Mouse (Mus musculus) midbrain, postnatal 0 days (tissue): Measurements from ENCODE around the gene Svs6. TPM values are rescaled to one million over a fixed set of nuclear protein-coding genes. Genes with fewer than 3 reads are reported as not detected.
"Not testable (repeated sequence)": the region's sequence is repeated elsewhere in the genome, so short reads cannot be mapped to it uniquely, and the experiment has no call there.

ENCODE experiments used
- ATAC-seq: fragments of 200-750 bp; cut with Nextera tagmentation; 2 replicates; pipeline ENCODE4 v1.8.0; 2017; ENCODE audit warnings: moderate number of reproducible peaks, mild to moderate bottlenecking, moderate TSS enrichment, moderate library complexity; ENCODE audit not compliant: low FRiP score
- DNase-seq: peaks from one replicate; pipeline ENCODE4 v3.0.0-alpha.2; 2015; ENCODE audit warnings: low spot score
- H3K27ac ChIP-seq: fragments of 300-500 bp; sonication (generic); 2 replicates; pipeline ENCODE4 v1.5.1; 2014; ENCODE audit warnings: low read depth, mild to moderate bottlenecking, low read length, mixed read lengths
- H3K27me3 ChIP-seq: fragments of 300-500 bp; sonication (generic); 2 replicates; pipeline ENCODE4 v1.6.1; 2014; ENCODE audit warnings: low read length, control low read depth, mixed read lengths; ENCODE audit not compliant: insufficient read depth
- H3K36me3 ChIP-seq: fragments of 300-500 bp; sonication (generic); 2 replicates; pipeline ENCODE4 v1.6.1; 2014; ENCODE audit warnings: low read length, control low read depth, mixed read lengths; ENCODE audit not compliant: insufficient read depth
- H3K4me1 ChIP-seq: fragments of 300-500 bp; sonication (generic); 2 replicates; pipeline ENCODE4 v1.6.1; 2014; ENCODE audit warnings: mild to moderate bottlenecking, control low read depth, antibody characterized with exemption, low read length, mixed read lengths; ENCODE audit not compliant: insufficient read depth
- H3K4me2 ChIP-seq: fragments of 300-500 bp; sonication (generic); 2 replicates; pipeline ENCODE4 v1.6.1; 2014; ENCODE audit warnings: low read depth, mild to moderate bottlenecking, low read length, mixed read lengths; ENCODE audit not compliant: poor library complexity, severe bottlenecking
- H3K4me3 ChIP-seq: fragments of 300-500 bp; sonication (generic); 2 replicates; pipeline ENCODE4 v1.5.1; 2014; ENCODE audit warnings: low read depth, mild to moderate bottlenecking, low read length, moderate library complexity
- H3K9ac ChIP-seq: fragments of 300-500 bp; sonication (generic); replicated peaks from 2 replicates; pipeline ENCODE4 v1.6.1; 2014; ENCODE audit warnings: mild to moderate bottlenecking, low read length, moderate library complexity, mixed read lengths; ENCODE audit not compliant: poor library complexity, severe bottlenecking
- H3K9me3 ChIP-seq: fragments of 300-500 bp; sonication (generic); 2 replicates; pipeline ENCODE4 v1.6.1; 2016; ENCODE audit warnings: low read length, control low read depth
- CTCF ChIP-seq: IDR thresholded peaks from 2 replicates; pipeline ENCODE4 v1.5.1; 2016; ENCODE audit warnings: antibody characterized with exemption, mild to moderate bottlenecking
- whole genome bisulfite sequencing: fragments of 180-500 bp; shearing (Covaris S2); extraction: QIAGEN DNeasy Blood & Tissue Kit; methylation state at CpG from one replicate; pipeline ENCODE4 v1.1.7; 2014; 5-methylcytosine and 5-hydroxymethylcytosine counted together
- polyA plus RNA-seq: library from polyadenylated mRNA; unstranded; fragments of >200 nt; fragmentation: Nextera tagmentation; extraction: Ambion mirVana; gene quantifications from 2 replicates; pipeline ENCODE4 v1.2.1, GENCODE M21; 2015
- total RNA-seq: library from RNA; depleted of rRNA; stranded (reverse); fragments of >200 nt; gene quantifications from 2 replicates; pipeline ENCODE4 v1.2.3, GENCODE M21; 2014; rRNA removed

Gene Svs6
- total RNA-seq (not detected in 2 replicates), polyA plus RNA-seq (not detected in 2 replicates)

GRCm38 (mm10) chr2:164316451-164316850, at the start of gene Svs6:
Gene Svs6, plus strand, starts transcription at chr2:164316751.
- not testable (repeated sequence) for H3K4me2 ChIP-seq, ATAC-seq, H3K9me3 ChIP-seq, H3K4me1 ChIP-seq, H3K27ac ChIP-seq, H3K4me3 ChIP-seq, H3K36me3 ChIP-seq, H3K27me3 ChIP-seq, DNase-seq, H3K9ac ChIP-seq
- WGBS, result 81% methylated on average over 1 of the region's 1 CpGs

- no peaks in the 10 kb centered on the region for H3K36me3 ChIP-seq
- H3K9me3 ChIP-seq, result no peaks in the 10 kb centered on the region
- H3K4me3 ChIP-seq, result no peak within 1 kb of the TSS
- no peak within 1 kb of the TSS for H3K4me2 ChIP-seq
- ATAC-seq (no peak), DNase-seq (no peak)
- H3K27me3 ChIP-seq, result no peaks in the 10 kb centered on the region
- no peak within 1 kb of the TSS for H3K9ac ChIP-seq
- no peak within 1 kb of the TSS for H3K27ac ChIP-seq
- no peak for TF ChIP-seq CTCF
- H3K4me1 ChIP-seq, result no peaks in the 10 kb centered on the region
- 95% methylated on average over 4 of the region's 4 CpGs for WGBS
Measured at GRCm38 (mm10) chr2:164278359-164278758, 38.2 kb upstream of the Svs6 start, which contains the start of gene Svs4. Gene Svs4, minus strand, starts transcription at chr2:164278459.

GRCm38 (mm10) chr2:164288968-164289367, 27.6 kb upstream of the Svs6 start, which contains the start of gene Svs3a:
Gene Svs3a, plus strand, starts transcription at chr2:164289268.
- not testable (repeated sequence) for H3K4me3 ChIP-seq, H3K27ac ChIP-seq, H3K27me3 ChIP-seq, H3K4me2 ChIP-seq, H3K36me3 ChIP-seq, ATAC-seq, H3K9me3 ChIP-seq, H3K9ac ChIP-seq, DNase-seq, H3K4me1 ChIP-seq
- WGBS, result 67% methylated on average over 1 of the region's 1 CpGs

DNA sequence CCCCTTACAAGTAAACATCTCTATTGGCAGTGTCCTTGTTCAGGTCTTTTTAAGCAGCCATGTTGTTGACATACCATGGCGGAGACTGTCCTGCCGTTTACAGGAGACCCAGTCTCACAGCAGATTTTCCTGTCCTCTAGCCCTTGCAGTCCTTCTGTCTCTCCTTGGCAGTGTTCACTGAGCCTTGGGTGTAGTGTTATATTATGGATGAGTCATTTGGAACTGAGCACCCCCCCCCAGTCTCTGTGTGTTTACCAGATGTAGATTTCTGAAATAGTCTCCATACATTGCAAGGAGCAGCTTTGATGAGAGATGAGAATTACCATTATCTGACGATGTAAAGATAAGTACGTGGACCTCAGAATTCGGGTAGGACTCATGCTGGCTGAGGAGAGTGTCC, 4.0 kb upstream of the Svs6 start:
- no peaks in the 10 kb centered on the region for H3K4me1 ChIP-seq
- H3K4me2 ChIP-seq, result no peak overlapping the region
- H3K27ac ChIP-seq, result no peak overlapping the region
- no peaks in the 10 kb centered on the region for H3K36me3 ChIP-seq
- no peak overlapping the region for H3K4me3 ChIP-seq
- no peak for TF ChIP-seq CTCF
- no peak overlapping the region for H3K9ac ChIP-seq
- WGBS, result 90% methylated on average over 5 of the region's 5 CpGs
- ATAC-seq, result no peak
- no peaks in the 10 kb centered on the region for H3K9me3 ChIP-seq
- DNase-seq, result no peak
- no peaks in the 10 kb centered on the region for H3K27me3 ChIP-seq

DNA sequence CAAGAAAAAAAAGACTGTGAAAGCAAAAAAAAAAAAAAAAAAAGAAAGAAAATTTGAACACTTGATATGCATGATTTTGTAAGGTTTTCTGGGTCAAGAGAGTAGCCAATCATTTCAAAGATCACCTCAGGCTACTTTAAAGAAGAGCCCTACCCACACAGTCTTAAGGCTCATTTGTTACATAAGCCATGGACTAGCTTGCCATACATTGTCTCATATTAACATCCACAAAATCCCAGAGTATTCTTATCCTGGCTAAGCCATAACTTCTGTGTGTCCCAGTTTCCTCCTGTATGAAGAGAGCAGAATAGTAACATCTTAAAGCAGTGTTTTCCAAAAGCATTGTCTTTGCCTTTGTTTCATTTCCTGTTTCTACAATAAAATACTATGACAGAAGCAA, 1.1 kb upstream of the Svs6 start:
- H3K27ac ChIP-seq, H3K4me2 ChIP-seq, DNase-seq, H3K36me3 ChIP-seq, ATAC-seq, H3K27me3 ChIP-seq, H3K9ac ChIP-seq, H3K4me1 ChIP-seq, H3K4me3 ChIP-seq, H3K9me3 ChIP-seq: not testable (repeated sequence)

DNA sequence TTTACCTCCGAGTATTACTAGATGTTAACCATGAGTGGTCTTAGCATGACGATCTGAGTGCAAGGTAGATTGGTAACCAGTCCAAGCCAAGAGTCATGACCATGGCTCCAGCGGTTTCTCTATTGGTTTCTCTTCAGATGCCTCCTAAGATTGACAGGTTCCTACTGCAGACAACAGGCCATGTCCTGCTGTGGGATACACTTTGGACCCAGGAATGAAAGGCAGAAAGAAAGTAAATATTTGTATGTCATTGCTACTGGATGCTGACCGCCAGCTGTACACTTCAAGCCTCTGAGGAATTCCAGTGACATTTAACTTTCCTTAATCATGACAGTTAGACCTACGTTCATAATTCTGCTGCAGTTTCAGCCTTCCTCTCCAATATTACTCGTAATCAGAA, 4.4 kb downstream of the Svs6 start:
- no peak overlapping the region for H3K4me3 ChIP-seq
- no peaks in the 10 kb centered on the region for H3K4me1 ChIP-seq
- H3K36me3 ChIP-seq, result no peaks in the 10 kb centered on the region
- TF ChIP-seq CTCF, result no peak
- no peaks in the 10 kb centered on the region for H3K27me3 ChIP-seq
- H3K27ac ChIP-seq, result no peak overlapping the region
- H3K9ac ChIP-seq, result no peak overlapping the region
- no peak overlapping the region for H3K4me2 ChIP-seq
- WGBS, result 90% methylated on average over 6 of the region's 6 CpGs
- ATAC-seq (no peak), DNase-seq (no peak)
- no peaks in the 10 kb centered on the region for H3K9me3 ChIP-seq

GRCm38 (mm10) chr2:164332440-164332839, 15.9 kb downstream of the Svs6 start, which contains the start of gene Svs5:
Gene Svs5, plus strand, starts transcription at chr2:164332740.
- WGBS, result 80% methylated on average over 3 of the region's 3 CpGs
- not testable (repeated sequence) for H3K4me1 ChIP-seq, H3K9ac ChIP-seq, ATAC-seq, H3K9me3 ChIP-seq, DNase-seq, H3K27me3 ChIP-seq, H3K4me3 ChIP-seq, H3K36me3 ChIP-seq, H3K27ac ChIP-seq, H3K4me2 ChIP-seq

DNA sequence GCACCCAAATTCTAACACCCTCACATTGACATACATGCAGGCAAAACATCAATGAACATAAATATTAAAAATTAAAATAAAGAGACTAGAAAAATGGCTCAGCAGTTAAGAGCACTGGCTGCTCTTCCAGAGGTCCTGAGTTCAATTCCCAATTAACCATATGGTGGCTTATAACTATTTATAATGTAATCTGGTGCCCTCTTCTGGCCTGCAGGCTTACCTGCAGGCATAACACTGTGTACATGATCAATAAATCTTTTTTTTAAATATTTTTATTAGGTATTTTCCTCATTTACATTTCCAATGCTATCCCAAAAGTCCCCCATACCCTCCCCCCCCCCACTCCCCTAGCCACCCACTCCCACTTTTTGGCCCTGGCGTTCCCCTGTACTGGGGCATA, 27.2 kb downstream of the Svs6 start:
- H3K4me2 ChIP-seq, H3K27ac ChIP-seq, H3K4me3 ChIP-seq, H3K27me3 ChIP-seq, DNase-seq, ATAC-seq, H3K4me1 ChIP-seq, H3K36me3 ChIP-seq, H3K9me3 ChIP-seq, H3K9ac ChIP-seq: not testable (repeated sequence)
- WGBS, result 70% methylated on average over 1 of the region's 1 CpGs
